Mouse (Mus musculus): ENCODE measurements around the gene Ina. TPM values are rescaled to one million over a fixed set of nuclear protein-coding genes. Genes with fewer than 3 reads are reported as not detected.
"Not testable (repeated sequence)": the region's sequence is repeated elsewhere in the genome, so short reads cannot be mapped to it uniquely, and the experiment has no call there.

The Ina gene
- polyA plus RNA-seq, 1 experiment from 2014 or later = 1.5 TPM

GRCm38 (mm10) chr19:46984726-46985622, 29.5 kb upstream of the Ina start:
- in situ Hi-C loops (cut with MboI; ENCODE audit: low pct_unique_long_range_greater_than_20kb) = no loop called here
- no peaks in the 10 kb centered on the region for H3K27me3 ChIP-seq
- POLR2A ChIA-PET = no interaction called here
- DNase-seq (ENCODE audit: low read depth, low spot score) (no peak), ATAC-seq (no peak)
- no peak for TF ChIP-seq CTCF (IDR thresholded peaks at IDR 0.05)
- CTCF ChIA-PET = no interaction called here

- ATAC-seq (no peak), DNase-seq (ENCODE audit: low read depth, low spot score) (no peak)
- no peaks in the 10 kb centered on the region for H3K27me3 ChIP-seq
- POLR2A ChIA-PET = interaction anchor here (0.6 to 3.7 kb wide), 5 partner anchors 11 to 85 kb away, joined by 3 to 16 read pairs (median 8); no protein-coding TSS in a partner anchor
- in situ Hi-C loops (cut with MboI; ENCODE audit: low pct_unique_long_range_greater_than_20kb) = no loop called here
- TF ChIP-seq CTCF (IDR thresholded peaks at IDR 0.05) = no peak
- CTCF ChIA-PET = interaction anchor here (0.8 to 3.7 kb wide), 4 partner anchors 9 to 111 kb away, joined by 3 to 40 read pairs (median 4); no protein-coding TSS in a partner anchor
These were observed 26.9 kb upstream of the Ina start for GRCm38 (mm10) chr19:46987646-46988045.

GRCm38 (mm10) chr19:46988231-46989087, 26.0 kb upstream of the Ina start:
- in situ Hi-C loops (cut with MboI; ENCODE audit: low pct_unique_long_range_greater_than_20kb) = no loop called here

GRCm38 (mm10) chr19:46989479-46990152, 24.9 kb upstream of the Ina start:
- ChIA-PET POLR2A (interaction anchor here (1.0 to 3.7 kb wide), 3 partner anchors 19 to 113 kb away, joined by 3 to 16 read pairs (median 15); no protein-coding TSS in a partner anchor), CTCF (interaction anchor here (0.9 to 3.7 kb wide), 13 partner anchors 9 to 199 kb away, joined by 3 to 40 read pairs (median 6); no protein-coding TSS in a partner anchor)
- DNase-seq (ENCODE audit: low read depth, low spot score) (no peak), ATAC-seq (peak; percentile 33)
- in situ Hi-C loops (cut with MboI; ENCODE audit: low pct_unique_long_range_greater_than_20kb) = loop anchor here (5.0 kb wide), 3 partner anchors 112 to 317 kb away; partner anchors contain the start of genes Cnnm2 and Cyp17a1
- no peaks in the 10 kb centered on the region for H3K27me3 ChIP-seq
- TF ChIP-seq CTCF (IDR thresholded peaks at IDR 0.05) = no peak

More at GRCm38 (mm10) chr19:46988231-46989087, 26.0 kb upstream of the Ina start:
- ChIA-PET POLR2A (interaction anchor here (0.6 to 3.7 kb wide), 6 partner anchors 12 to 112 kb away, joined by 3 to 16 read pairs (median 6); no protein-coding TSS in a partner anchor), CTCF (interaction anchor here (0.8 to 3.7 kb wide), 7 partner anchors 9 to 112 kb away, joined by 3 to 40 read pairs (median 5); no protein-coding TSS in a partner anchor)
- no peak for TF ChIP-seq CTCF (IDR thresholded peaks at IDR 0.05)
- DNase-seq (ENCODE audit: low read depth, low spot score) (peak; percentile 87), ATAC-seq (peak; percentile 32)
- H3K27me3 ChIP-seq = no peaks in the 10 kb centered on the region

- in situ Hi-C loops (cut with MboI; ENCODE audit: low pct_unique_long_range_greater_than_20kb) = loop anchor here (5.0 kb wide), 3 partner anchors 113 to 318 kb away; partner anchors contain the start of genes Cnnm2 and Cyp17a1
- ChIA-PET CTCF (interaction anchor here (0.9 to 3.7 kb wide), 12 partner anchors 9 to 199 kb away, joined by 3 to 40 read pairs (median 6); no protein-coding TSS in a partner anchor), POLR2A (interaction anchor here (2.9 to 3.7 kb wide), 2 partner anchors 20 to 28 kb away, joined by 15 to 16 read pairs; no protein-coding TSS in a partner anchor)
- no peak for TF ChIP-seq CTCF (IDR thresholded peaks at IDR 0.05)
- ATAC-seq (no peak), DNase-seq (ENCODE audit: low read depth, low spot score) (no peak)
- no peaks in the 10 kb centered on the region for H3K27me3 ChIP-seq
These were observed 24.4 kb upstream of the Ina start for GRCm38 (mm10) chr19:46990153-46990518.

- in situ Hi-C loops (cut with MboI; ENCODE audit: low pct_unique_long_range_greater_than_20kb) = loop anchor here (5.0 kb wide), 3 partner anchors 113 to 318 kb away; partner anchors contain the start of genes Cnnm2 and Cyp17a1
- ATAC-seq; H3K27me3 ChIP-seq; DNase-seq (ENCODE audit: low read depth, low spot score): not testable (repeated sequence)
- CTCF ChIA-PET = interaction anchor here (1.0 to 3.7 kb wide), 11 partner anchors 10 to 200 kb away, joined by 3 to 40 read pairs (median 6); no protein-coding TSS in a partner anchor
- POLR2A ChIA-PET = interaction anchor here (2.9 to 3.7 kb wide), 2 partner anchors 20 to 28 kb away, joined by 15 to 16 read pairs; no protein-coding TSS in a partner anchor
These were observed 23.9 kb upstream of the Ina start for GRCm38 (mm10) chr19:46990625-46991024.

GRCm38 (mm10) chr19:46991145-46991544, 23.4 kb upstream of the Ina start:
- ATAC-seq = no peak
- CTCF ChIA-PET = interaction anchor here (1.3 to 3.7 kb wide), 7 partner anchors 10 to 119 kb away, joined by 3 to 40 read pairs (median 6); no protein-coding TSS in a partner anchor

GRCm38 (mm10) chr19:46992329-46992728, 22.2 kb upstream of the Ina start:
- H3K27me3 ChIP-seq; DNase-seq (ENCODE audit: low read depth, low spot score): not testable (repeated sequence)
- in situ Hi-C loops (cut with MboI; ENCODE audit: low pct_unique_long_range_greater_than_20kb) = loop anchor here (5.0 kb wide), 3 partner anchors 115 to 320 kb away; partner anchors contain the start of genes Cnnm2 and Cyp17a1

More at GRCm38 (mm10) chr19:46991145-46991544, 23.4 kb upstream of the Ina start:
- TF ChIP-seq CTCF (IDR thresholded peaks at IDR 0.05) = peak; percentile 88
- in situ Hi-C loops (cut with MboI; ENCODE audit: low pct_unique_long_range_greater_than_20kb) = loop anchor here (5.0 kb wide), 3 partner anchors 114 to 319 kb away; partner anchors contain the start of genes Cnnm2 and Cyp17a1
- POLR2A ChIA-PET = interaction anchor here (0.6 to 0.8 kb wide), 2 partner anchors 56 to 90 kb away, joined by 3 to 4 read pairs; no protein-coding TSS in a partner anchor
- H3K27me3 ChIP-seq = no peaks in the 10 kb centered on the region
- DNase-seq (ENCODE audit: low read depth, low spot score) = no peak

GRCm38 (mm10) chr19:46996095-46996494, 18.4 kb upstream of the Ina start:
- in situ Hi-C loops (cut with MboI; ENCODE audit: low pct_unique_long_range_greater_than_20kb) = no loop called here

More at GRCm38 (mm10) chr19:46992329-46992728, 22.2 kb upstream of the Ina start:
- POLR2A ChIA-PET = interaction anchor here (0.6 kb wide), 1 partner anchor 174 kb away, joined by 3 read pairs; no protein-coding TSS in a partner anchor
- not testable (repeated sequence) for ATAC-seq
- CTCF ChIA-PET = interaction anchor here (0.6 to 1.8 kb wide), 6 partner anchors 52 to 123 kb away, joined by 3 to 10 read pairs (median 4); no protein-coding TSS in a partner anchor

More at GRCm38 (mm10) chr19:46996095-46996494, 18.4 kb upstream of the Ina start:
- ChIA-PET CTCF (no interaction called here), POLR2A (no interaction called here)
- H3K27me3 ChIP-seq = peaks cover 13% of the 10 kb centered on the region
- ATAC-seq = no peak
- no peak for TF ChIP-seq CTCF (IDR thresholded peaks at IDR 0.05)
- DNase-seq (ENCODE audit: low read depth, low spot score) = no peak

Data from Patski (cell line).